In the genomic region with DNA sequence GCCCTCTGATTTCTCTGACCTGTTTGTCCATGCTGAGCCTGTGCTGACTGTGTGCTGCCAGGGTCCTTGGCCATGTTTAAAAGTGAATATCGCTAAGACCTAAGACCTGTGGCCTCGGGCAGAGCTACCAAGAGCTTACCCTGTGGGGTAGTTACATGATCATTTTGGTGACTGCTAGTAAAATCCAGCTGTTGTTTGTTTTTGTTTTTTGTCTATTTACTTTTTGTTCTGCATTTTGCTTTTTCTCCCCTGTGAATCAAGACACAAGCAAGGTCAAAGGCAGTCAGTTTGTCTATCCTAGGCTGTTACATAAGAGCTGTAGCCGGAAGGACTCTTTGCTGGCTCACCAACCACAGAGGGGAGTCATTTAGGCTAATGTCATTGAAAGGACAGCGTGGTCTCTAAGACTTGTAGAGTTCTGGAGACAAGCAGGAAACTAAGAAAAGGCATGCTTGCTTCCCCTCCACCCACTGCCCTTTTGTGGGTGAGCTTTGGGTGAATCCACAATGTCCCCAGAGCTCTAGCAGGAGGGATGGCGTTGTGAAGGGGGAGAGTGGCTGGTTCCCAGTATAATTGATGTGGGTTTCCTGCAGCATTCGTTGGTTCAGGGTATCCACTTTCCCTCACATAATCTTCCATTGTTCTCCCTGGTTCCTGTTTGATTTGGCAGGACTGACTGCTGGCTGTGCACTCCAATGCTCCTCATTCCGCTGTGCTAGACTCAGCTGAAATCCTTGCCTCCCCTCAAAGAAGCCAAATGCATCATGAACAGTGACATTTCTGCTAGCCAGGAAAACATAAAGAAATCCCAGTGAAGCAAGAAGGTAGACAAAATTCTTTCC, we compare ENCODE assay signal across 8 mouse cellular contexts. TPM values are rescaled to one million over a fixed set of nuclear protein-coding genes. Genes with fewer than 3 reads are reported as not detected.
A peak's percentile ranks its signal among the peaks of the same experiment; 100 is the strongest.
DNase-seq lines count a peak whose midpoint lies in the region; ATAC-seq and TF ChIP-seq lines count a peak whose summit lies in the region.
"Had no signal": no experiment of that assay in that cellular context is flagged by ENCODE, and none has a peak within 500 bp of the region (broad histone marks: within the 10 kb centered on the region; RNA-seq: fewer than 3 reads in every experiment).

No protein-coding gene starts in this region.

- H3K4me1 ChIP-seq in megakaryocyte, embryonic 14.5 days: peaks cover 13% of the 10 kb centered on the region
- H3K4me1 ChIP-seq in hindbrain, postnatal 0 days (ENCODE audit: insufficient read depth, low read length): 0 out of 2 replicates have a peak, but pooled peaks cover 4% of the 10 kb centered on the region
- H3K4me1 ChIP-seq in stomach, embryonic 14.5 days (ENCODE audit: control insufficient read depth, insufficient read depth, low read length): no peaks in the 10 kb centered on the region

- peak; percentile 32 for DNase-seq in hindbrain, postnatal 0 days (ENCODE audit: low spot score)
- DNase-seq in testis, postnatal 10 days (ENCODE audit: low spot score): no peak
- no peak for DNase-seq in layer of hippocampus, adult 9-11 months

- 0 out of 2 replicates have a peak, but pooled peaks cover 5% of the 10 kb centered on the region for H3K9me3 ChIP-seq in megakaryocyte, embryonic 14.5 days
- H3K9me3 ChIP-seq in hindbrain, postnatal 0 days (ENCODE audit: low read length): 0 out of 2 replicates have a peak, but pooled peaks cover 3% of the 10 kb centered on the region
- no peaks in the 10 kb centered on the region for H3K9me3 ChIP-seq in stomach, embryonic 14.5 days (ENCODE audit: control insufficient read depth, low read depth, low read length)

- no peak for TF ChIP-seq CTCF in hindbrain, postnatal 0 days (IDR thresholded peaks at IDR 0.05; ENCODE audit: low read depth)

- WGBS in hindbrain, postnatal 0 days: 45% methylated on average over 7 of the region's 7 CpGs
- WGBS in stomach, embryonic 14.5 days: 63% methylated on average over 7 of the region's 7 CpGs

- H3K27ac ChIP-seq in hindbrain, postnatal 0 days: peak overlapping the region; percentile 45; the same call in 1 of the 2 replicates
- peak overlapping the region; percentile 48; the same call in 1 of the 2 replicates for H3K27ac ChIP-seq in stomach, embryonic 14.5 days (ENCODE audit: low read length)

- no peaks in the 10 kb centered on the region for H3K27me3 ChIP-seq in megakaryocyte, embryonic 14.5 days (replicated peaks)
- H3K27me3 ChIP-seq in hindbrain, postnatal 0 days (ENCODE audit: insufficient read depth, low read length): no peaks in the 10 kb centered on the region
- H3K27me3 ChIP-seq in stomach, embryonic 14.5 days (ENCODE audit: control insufficient read depth, insufficient read depth, low read length): no peaks in the 10 kb centered on the region

- H3K4me3 ChIP-seq in megakaryocyte, embryonic 14.5 days (replicated peaks): peak overlapping the region; percentile 34
- H3K4me3 ChIP-seq in hindbrain, postnatal 0 days (ENCODE audit: low read length): no peak overlapping the region
- no peak overlapping the region for H3K4me3 ChIP-seq in stomach, embryonic 14.5 days (ENCODE audit: low read depth, low read length)

- no peaks in the 10 kb centered on the region for H3K36me3 ChIP-seq in megakaryocyte, embryonic 14.5 days (replicated peaks; ENCODE audit: low read length)
- no peaks in the 10 kb centered on the region for H3K36me3 ChIP-seq in hindbrain, postnatal 0 days (ENCODE audit: insufficient read depth, low read length)
- no peaks in the 10 kb centered on the region for H3K36me3 ChIP-seq in stomach, embryonic 14.5 days (ENCODE audit: control insufficient read depth, insufficient read depth, low read length)

- H3K9ac ChIP-seq in hindbrain, postnatal 0 days (replicated peaks; ENCODE audit: low read length): no peak overlapping the region
- no peak overlapping the region for H3K9ac ChIP-seq in stomach, embryonic 14.5 days (replicated peaks; ENCODE audit: low read depth, low read length)

- no peak overlapping the region for H3K4me2 ChIP-seq in hindbrain, postnatal 0 days (ENCODE audit: low read depth, low read length)
- H3K4me2 ChIP-seq in stomach, embryonic 14.5 days (replicated peaks; ENCODE audit: low read depth, low read length): no peak overlapping the region

- no peak for ATAC-seq in megakaryocyte, adult 5-6 weeks (ENCODE audit: poor library complexity, severe bottlenecking)
- ATAC-seq in granulocyte monocyte progenitor cell, adult 5-6 weeks (replicated peaks; ENCODE audit: poor library complexity, severe bottlenecking): peak; percentile 70
- ATAC-seq in hindbrain, postnatal 0 days: peak; percentile 63
- no peak for ATAC-seq in stomach, embryonic 14.5 days (ENCODE audit: insufficient number of reproducible peaks, insufficient read depth, low FRiP score, low read depth)

RNA-seq across cellular contexts. Expression of gene Gm42906, which starts 33.9 kb away (rescaled TPM):
- polyA plus RNA-seq in megakaryocyte, embryonic 14.5 days (2012; ENCODE audit: insufficient read depth, low replicate concordance): not detected in 2 replicates
- not detected in 2 replicates for total RNA-seq in megakaryocyte, adult 5-6 weeks (2015)
- total RNA-seq in megakaryocyte, adult 5-6 weeks (2017): not detected in 2 replicates
- total RNA-seq in granulocyte monocyte progenitor cell, adult 5-6 weeks (2014; fragmentation: Nextera tagmentation): not detected in 2 replicates
- not detected in 2 replicates for total RNA-seq in granulocyte monocyte progenitor cell, adult 5-6 weeks (2017)
- total RNA-seq in hindbrain, postnatal 0 days (2014; rRNA removed): not detected in 2 replicates
- not detected in 2 replicates for polyA plus RNA-seq in hindbrain, postnatal 0 days (2015; fragmentation: Nextera tagmentation; extraction: Ambion mirVana)
- not detected in 2 replicates for polyA plus RNA-seq in stomach, embryonic 14.5 days (2014; fragmentation: Nextera tagmentation; extraction: Ambion mirVana)
- total RNA-seq: left cerebral cortex, postnatal 36 days had no signal

Comparison
In these comparisons a context has a peak if more than half of its experiments do, and no peak if none do; other contexts are left out.
1. ATAC-seq: peak in granulocyte monocyte progenitor cell, adult 5-6 weeks (single experiment) and hindbrain, postnatal 0 days (single experiment); none in megakaryocyte, adult 5-6 weeks (single experiment) and stomach, embryonic 14.5 days (single experiment).